Mouse (Mus musculus): ENCODE results near the gene Tspan11.

Tspan11 gene

GRCm38 (mm10) chr6:127887511-127888421 lies at the start of gene Tspan11:
Tspan11 (plus strand) TSS chr6:127887589.
- peak; percentile 71 to 74 for DNase-seq

GRCm38 (mm10) chr6:127837910-127838309 lies 49.5 kb upstream of the Tspan11 start:
- no peak for DNase-seq

DNA sequence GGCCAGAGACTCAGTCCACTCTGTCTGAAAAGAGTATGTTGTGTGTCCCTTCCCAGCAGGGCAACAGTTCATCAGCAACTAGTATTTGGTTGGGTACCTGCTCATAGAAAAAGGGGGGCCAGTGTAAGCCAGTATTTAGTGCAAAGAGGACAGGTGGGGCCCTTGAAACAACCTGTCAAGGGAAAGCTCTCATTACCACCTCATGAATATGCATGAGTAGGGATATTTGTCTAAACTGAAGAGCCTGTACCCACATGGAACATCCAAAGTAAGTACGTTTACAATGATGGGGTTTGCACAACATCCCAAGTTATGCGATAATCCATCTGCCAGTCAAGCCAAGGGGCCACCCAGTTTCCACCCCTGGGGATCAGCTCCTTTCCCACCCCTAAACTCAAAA lies 47.9 kb upstream of the Tspan11 start:
- DNase-seq: no peak

GRCm38 (mm10) chr6:127840171-127840570 lies 47.2 kb upstream of the Tspan11 start:
- DNase-seq: no peak

DNA sequence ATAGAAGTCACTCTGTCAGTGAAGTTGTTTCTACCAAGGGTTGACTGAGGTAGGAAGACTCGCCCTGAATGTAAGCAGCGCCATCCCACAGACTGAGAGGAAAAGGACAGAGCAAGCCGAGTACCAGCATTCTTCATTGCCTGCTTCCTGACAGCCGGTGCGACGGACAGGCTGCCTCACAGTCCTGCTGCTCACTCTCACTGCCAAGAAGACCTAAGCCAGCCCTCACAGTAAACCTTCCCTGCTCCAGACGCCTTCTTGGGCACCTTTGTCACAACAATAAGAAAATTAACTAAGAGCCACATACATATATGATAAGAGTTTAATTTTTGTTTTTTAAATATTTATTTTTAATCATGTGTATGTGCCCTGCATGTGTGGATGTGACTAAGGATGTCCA lies 46.1 kb upstream of the Tspan11 start:
- DNase-seq: peak; percentile 16 to 39

- no peak for DNase-seq
These were observed 40.9 kb upstream of the Tspan11 start for GRCm38 (mm10) chr6:127846521-127846920.

GRCm38 (mm10) chr6:127849496-127849895 lies 37.9 kb upstream of the Tspan11 start:
- DNase-seq: no peak

DNA sequence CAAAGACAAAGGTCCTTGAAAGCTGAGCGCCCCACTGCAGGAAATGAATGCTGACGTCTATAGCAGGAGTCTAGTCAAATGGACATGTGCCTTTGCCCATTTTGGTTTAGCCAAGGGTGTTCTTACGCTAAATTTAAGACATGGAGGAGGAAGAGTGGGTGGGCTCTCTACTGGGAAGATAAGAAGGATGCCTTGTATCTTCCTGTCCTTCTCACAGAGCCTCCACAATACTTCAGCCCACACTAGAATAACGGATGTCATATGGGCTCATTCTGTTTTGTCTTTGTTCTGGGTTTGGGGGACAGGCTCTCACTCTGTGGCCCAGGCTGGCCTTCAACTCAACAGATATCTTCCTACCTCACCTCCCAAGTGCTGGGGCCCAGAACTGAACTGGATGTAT lies 35.8 kb upstream of the Tspan11 start:
- DNase-seq: no peak

DNA sequence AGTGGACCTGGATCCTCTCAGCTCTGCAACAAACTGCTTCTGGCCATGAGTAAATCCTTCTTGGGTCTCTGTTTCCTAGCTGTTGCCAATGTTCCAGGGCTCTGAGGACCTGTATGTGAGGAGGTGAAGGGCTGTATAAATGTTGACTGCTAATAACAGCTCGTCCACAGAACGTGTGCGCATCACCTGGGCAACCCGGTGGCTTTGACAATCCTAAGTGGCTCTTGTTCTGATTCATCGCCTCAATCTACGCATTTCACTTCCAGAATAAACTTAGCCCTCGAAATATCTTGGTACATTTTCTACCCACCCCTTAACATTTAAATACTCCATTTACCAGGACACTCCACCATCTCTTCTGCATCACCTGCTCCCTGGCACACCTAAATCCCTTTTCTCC lies 34.1 kb upstream of the Tspan11 start:
- DNase-seq: no peak

GRCm38 (mm10) chr6:127853771-127854687 lies 33.4 kb upstream of the Tspan11 start:
- DNase-seq: peak; percentile 31 to 46

DNA sequence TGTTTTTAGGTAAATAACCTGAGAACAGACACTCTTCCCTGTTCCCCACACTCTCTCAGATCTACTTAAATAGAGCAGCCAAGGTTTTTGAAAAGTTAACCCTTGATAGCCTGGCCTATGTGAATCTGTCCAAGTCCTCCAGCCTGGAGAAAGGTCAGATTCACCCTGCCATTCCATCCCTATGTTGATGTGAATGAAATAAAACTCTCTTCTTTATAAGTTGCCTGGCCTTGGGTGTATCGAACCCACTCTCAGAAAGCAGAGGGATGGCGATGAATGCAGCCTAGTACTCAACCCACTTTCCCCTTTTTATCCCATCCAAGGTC lies 32.7 kb upstream of the Tspan11 start:
- DNase-seq: no peak

DNA sequence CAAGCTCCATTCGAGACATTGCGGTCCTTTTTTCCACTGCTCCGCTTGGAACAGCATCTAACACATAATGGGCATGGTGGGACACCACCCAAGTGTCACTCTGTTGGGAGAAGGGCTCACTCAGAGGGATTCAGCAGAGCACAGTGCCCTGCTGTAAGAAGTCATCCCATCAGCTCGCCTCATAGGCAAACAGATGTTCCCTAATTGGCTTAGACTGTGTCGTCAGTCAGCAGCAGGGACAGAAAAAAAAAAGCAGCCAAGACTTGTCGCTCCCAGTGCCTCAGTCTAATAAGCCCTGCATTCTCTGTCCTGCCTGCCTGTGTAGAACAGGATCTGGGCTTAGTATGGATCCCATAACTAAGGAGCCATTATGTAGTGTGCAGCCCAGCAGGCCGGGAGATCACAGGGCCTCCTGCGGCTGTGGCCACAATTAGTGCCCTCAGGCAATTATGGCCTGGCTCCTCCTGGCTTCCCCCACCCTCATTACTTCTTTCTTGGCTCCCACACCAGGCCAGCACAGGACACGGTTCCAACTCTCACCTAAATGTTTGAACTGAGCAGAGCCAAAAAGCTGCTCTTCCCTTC lies 31.6 kb upstream of the Tspan11 start:
- DNase-seq: peak; percentile 39 to 46

GRCm38 (mm10) chr6:127861951-127862350 lies 25.4 kb upstream of the Tspan11 start:
- DNase-seq: no peak

- no peak for DNase-seq
These were observed 22.0 kb upstream of the Tspan11 start for GRCm38 (mm10) chr6:127865391-127865790.

- no peak for DNase-seq
These were observed 18.8 kb upstream of the Tspan11 start for GRCm38 (mm10) chr6:127868546-127868945.

- DNase-seq: no peak
These were observed 18.3 kb upstream of the Tspan11 start for GRCm38 (mm10) chr6:127869121-127869520.

GRCm38 (mm10) chr6:127870345-127871324 lies 16.8 kb upstream of the Tspan11 start:
- DNase-seq: no peak

DNA sequence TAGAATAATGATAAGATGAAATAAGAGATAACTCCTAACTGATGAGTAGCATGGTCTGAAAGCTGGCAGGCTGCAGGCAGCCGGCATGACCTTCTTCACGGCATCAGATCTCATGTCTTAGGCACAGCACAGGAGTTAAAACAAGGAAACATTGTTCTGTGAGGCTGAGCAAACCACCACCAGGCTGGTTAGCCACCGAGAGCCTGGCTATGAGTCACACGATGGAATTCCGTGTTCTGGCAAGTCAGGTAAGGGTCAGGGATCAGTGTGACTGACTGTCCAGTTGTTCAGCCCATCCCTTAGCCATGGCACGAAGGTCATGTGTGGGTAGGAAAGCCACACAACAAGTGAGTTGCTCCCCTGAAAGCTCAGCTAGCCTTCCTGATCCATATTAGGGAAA lies 16.0 kb upstream of the Tspan11 start:
- no peak for DNase-seq

- DNase-seq: no peak
These were observed 14.8 kb upstream of the Tspan11 start for GRCm38 (mm10) chr6:127872581-127872980.

DNA sequence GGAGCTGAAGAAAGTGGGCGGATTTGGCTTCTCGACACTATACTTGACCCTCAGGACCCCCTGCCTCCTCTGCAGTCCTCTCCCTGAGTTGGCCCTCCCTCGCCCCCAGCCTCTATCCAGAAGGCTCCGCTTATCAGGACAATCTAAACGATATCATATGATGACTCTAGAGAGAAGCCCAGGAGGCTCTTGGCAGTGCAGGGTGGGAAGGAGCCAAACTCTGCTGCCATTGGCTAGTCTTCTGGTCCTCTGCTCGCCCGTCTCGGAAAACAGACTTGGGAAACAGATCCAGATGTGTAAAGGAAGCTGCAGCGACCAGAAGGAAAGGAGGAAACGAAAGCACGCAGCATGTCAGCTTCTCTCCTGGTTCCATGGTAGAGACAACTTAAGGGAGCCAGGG lies 11.5 kb upstream of the Tspan11 start:
- DNase-seq: no peak

DNA sequence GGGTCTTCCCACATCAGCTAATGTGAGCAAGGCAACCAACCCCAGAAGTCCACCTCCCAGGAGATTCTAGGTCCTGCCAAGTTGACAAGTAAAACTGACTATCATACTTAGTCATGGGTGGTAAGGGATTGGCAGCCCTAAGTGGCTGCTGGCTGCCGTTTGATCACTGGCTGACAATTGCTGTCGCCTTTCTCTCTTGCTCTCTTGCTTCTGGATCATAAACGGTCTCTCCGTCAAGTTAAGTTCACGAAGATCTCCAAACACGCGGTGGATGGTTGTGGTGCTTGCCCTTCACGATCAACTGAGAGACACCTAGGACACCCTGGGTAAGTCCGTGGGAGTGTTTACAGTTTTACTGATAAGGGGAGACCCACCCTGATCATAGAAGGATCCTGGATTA lies 11.0 kb upstream of the Tspan11 start:
- DNase-seq: no peak

- DNase-seq: no peak
These were observed 10.4 kb upstream of the Tspan11 start for GRCm38 (mm10) chr6:127877026-127877425.

All from cerebellum, postnatal 14 days (tissue).